ENCODE assay signal across 10 mouse cellular contexts in the genomic region with DNA sequence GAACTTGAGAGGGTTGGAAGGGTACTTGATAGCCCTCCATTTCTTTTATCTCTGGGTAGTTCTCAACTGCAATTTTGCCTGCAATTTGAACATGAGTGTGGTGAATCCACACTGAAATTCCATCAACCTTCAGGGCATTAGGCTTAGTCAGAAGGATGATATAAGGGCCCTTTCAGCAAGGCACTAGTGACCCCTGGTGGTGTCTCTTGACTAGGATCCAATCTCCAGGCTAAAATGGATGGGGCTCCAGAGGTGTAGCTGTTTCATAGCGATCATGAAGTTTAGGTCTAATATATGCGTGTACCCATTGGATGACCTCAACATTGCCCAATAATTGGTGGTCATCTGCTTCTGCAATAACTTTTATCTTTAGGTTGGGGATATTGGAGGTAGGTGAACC.
A peak's percentile ranks its signal among the peaks of the same experiment; 100 is the strongest.
DNase-seq lines count a peak whose midpoint lies in the region; ATAC-seq and TF ChIP-seq lines count a peak whose summit lies in the region.
"Had no signal": no experiment of that assay in that cellular context is flagged by ENCODE, and none has a peak within 500 bp of the region (broad histone marks: within the 10 kb centered on the region; RNA-seq: fewer than 3 reads in every experiment).

No protein-coding gene starts in this region.

- no peaks in the 10 kb centered on the region for H3K27me3 ChIP-seq in heart, adult 2 months (ENCODE audit: control insufficient read depth, insufficient read depth, low read length)
- no peaks in the 10 kb centered on the region for H3K27me3 ChIP-seq in heart, embryonic 11.5 days (ENCODE audit: control insufficient read depth, insufficient read depth, low read length)
- no peaks in the 10 kb centered on the region for H3K27me3 ChIP-seq in midbrain, embryonic 12.5 days
- no peaks in the 10 kb centered on the region for H3K27me3 ChIP-seq in midbrain, embryonic 13.5 days
- H3K27me3 ChIP-seq in stomach, postnatal 0 days (ENCODE audit: control insufficient read depth, insufficient read depth, low read length): no peaks in the 10 kb centered on the region
- H3K27me3 ChIP-seq: liver, embryonic 15.5 days had no signal

- peak; percentile 52 for TF ChIP-seq CTCF in heart, adult 2 months (IDR thresholded peaks at IDR 0.05)
- peak; percentile 58 for TF ChIP-seq CTCF in stomach, postnatal 0 days (IDR thresholded peaks at IDR 0.05; ENCODE audit: low read depth)

- whole genome bisulfite sequencing in heart, adult 2 months: 70% methylated on average over 2 of the region's 2 CpGs
- 66% methylated on average over 2 of the region's 2 CpGs for WGBS in heart, embryonic 11.5 days (ENCODE audit: insufficient replicate concordance)
- 88% methylated on average over 2 of the region's 2 CpGs for WGBS in midbrain, embryonic 12.5 days
- WGBS in midbrain, embryonic 13.5 days: 84% methylated on average over 2 of the region's 2 CpGs
- 65% methylated on average over 2 of the region's 2 CpGs for WGBS in stomach, postnatal 0 days

- no peak for ATAC-seq in heart, embryonic 11.5 days (replicated peaks; ENCODE audit: insufficient number of reproducible peaks, low FRiP score, low TSS enrichment)
- peak; percentile 60; the same call in 1 of the 2 replicates for ATAC-seq in midbrain, embryonic 12.5 days (ENCODE audit: low FRiP score, low read depth)
- no peak for ATAC-seq in midbrain, embryonic 13.5 days
- no peak for ATAC-seq in stomach, postnatal 0 days (ENCODE audit: low FRiP score, low TSS enrichment)

- no peaks in the 10 kb centered on the region for H3K9me3 ChIP-seq in heart, embryonic 11.5 days (replicated peaks; ENCODE audit: control insufficient read depth, low read length)
- H3K9me3 ChIP-seq in midbrain, embryonic 12.5 days: no peaks in the 10 kb centered on the region
- no peaks in the 10 kb centered on the region for H3K9me3 ChIP-seq in midbrain, embryonic 13.5 days
- H3K9me3 ChIP-seq in stomach, postnatal 0 days (ENCODE audit: control insufficient read depth, low read length): no peaks in the 10 kb centered on the region
- H3K9me3 ChIP-seq: liver, embryonic 15.5 days had no signal

- no peak overlapping the region for H3K27ac ChIP-seq in heart, adult 2 months
- H3K27ac ChIP-seq in heart, embryonic 11.5 days (ENCODE audit: low read depth, low read length): no peak overlapping the region
- no peak overlapping the region for H3K27ac ChIP-seq in midbrain, embryonic 12.5 days (replicated peaks)
- no peak overlapping the region for H3K27ac ChIP-seq in midbrain, embryonic 13.5 days
- H3K27ac ChIP-seq in stomach, postnatal 0 days (replicated peaks): no peak overlapping the region
- H3K27ac ChIP-seq: liver, embryonic 15.5 days had no signal

- no peak overlapping the region for H3K9ac ChIP-seq in heart, adult 2 months (ENCODE audit: low read depth, low read length)
- no peak overlapping the region for H3K9ac ChIP-seq in heart, embryonic 11.5 days (ENCODE audit: low read depth, low read length)
- H3K9ac ChIP-seq in midbrain, embryonic 12.5 days (replicated peaks): no peak overlapping the region
- no peak overlapping the region for H3K9ac ChIP-seq in midbrain, embryonic 13.5 days (replicated peaks)
- H3K9ac ChIP-seq in stomach, postnatal 0 days (ENCODE audit: low read length): no peak overlapping the region
- H3K9ac ChIP-seq: liver, embryonic 15.5 days had no signal

- H3K79me2 ChIP-seq in heart, adult 2 months (replicated peaks; ENCODE audit: control insufficient read depth, insufficient read depth, low read length): no peaks in the 10 kb centered on the region

- no peaks in the 10 kb centered on the region for H3K4me1 ChIP-seq in heart, adult 2 months (ENCODE audit: control insufficient read depth, insufficient read depth, low read length)
- no peaks in the 10 kb centered on the region for H3K4me1 ChIP-seq in heart, embryonic 11.5 days (ENCODE audit: control insufficient read depth, insufficient read depth, low read length)
- H3K4me1 ChIP-seq in midbrain, embryonic 12.5 days: no peaks in the 10 kb centered on the region
- H3K4me1 ChIP-seq in midbrain, embryonic 13.5 days (replicated peaks): no peaks in the 10 kb centered on the region
- no peaks in the 10 kb centered on the region for H3K4me1 ChIP-seq in stomach, postnatal 0 days (replicated peaks; ENCODE audit: control insufficient read depth, insufficient read depth)
- H3K4me1 ChIP-seq: liver, embryonic 15.5 days had no signal

- H3K4me2 ChIP-seq in heart, embryonic 11.5 days: no peak overlapping the region
- no peak overlapping the region for H3K4me2 ChIP-seq in midbrain, embryonic 12.5 days (replicated peaks)
- no peak overlapping the region for H3K4me2 ChIP-seq in midbrain, embryonic 13.5 days (replicated peaks)
- no peak overlapping the region for H3K4me2 ChIP-seq in stomach, postnatal 0 days (replicated peaks; ENCODE audit: low read depth)
- H3K4me2 ChIP-seq: liver, embryonic 15.5 days had no signal

- no peaks in the 10 kb centered on the region for H3K36me3 ChIP-seq in heart, adult 2 months (ENCODE audit: control insufficient read depth, insufficient read depth, low read length)
- no peaks in the 10 kb centered on the region for H3K36me3 ChIP-seq in heart, embryonic 11.5 days (ENCODE audit: control insufficient read depth, insufficient read depth, low read length)
- no peaks in the 10 kb centered on the region for H3K36me3 ChIP-seq in midbrain, embryonic 12.5 days
- H3K36me3 ChIP-seq in midbrain, embryonic 13.5 days: no peaks in the 10 kb centered on the region
- H3K36me3 ChIP-seq in stomach, postnatal 0 days (ENCODE audit: control insufficient read depth, insufficient read depth, low read length): no peaks in the 10 kb centered on the region
- H3K36me3 ChIP-seq: liver, embryonic 15.5 days had no signal

- no peak for TF ChIP-seq EP300 in heart, adult 2 months (IDR thresholded peaks at IDR 0.05; ENCODE audit: insufficient read depth, low read depth, low read length)
- no peak for TF ChIP-seq EP300 in stomach, postnatal 0 days (optimal IDR thresholded peaks at IDR 0.05)

- DNase-seq in heart, adult 2 months: no peak
- peak; percentile 34 for DNase-seq in R1 (ENCODE audit: low read depth, low spot score)
- no peak for DNase-seq in stomach, postnatal 0 days (ENCODE audit: low spot score)
- DNase-seq in right cerebral cortex, postnatal 36 days (ENCODE audit: low spot score in 2 of 2): no peak
- DNase-seq: right cerebral cortex, postnatal 14 days; thymus, postnatal 14 days had no signal

- intact Hi-C loops in heart, adult 2 months (cut with DNase I): loop anchor here (5.0 kb wide), 1 partner anchor 1190 kb away; no protein-coding TSS in a partner anchor

- no peak overlapping the region for H3K4me3 ChIP-seq in heart, adult 2 months
- no peak overlapping the region for H3K4me3 ChIP-seq in heart, embryonic 11.5 days (ENCODE audit: low read depth, low read length)
- no peak overlapping the region for H3K4me3 ChIP-seq in midbrain, embryonic 12.5 days
- H3K4me3 ChIP-seq in midbrain, embryonic 13.5 days (replicated peaks): no peak overlapping the region
- H3K4me3 ChIP-seq in stomach, postnatal 0 days (ENCODE audit: low read depth, low read length): no peak overlapping the region
- H3K4me3 ChIP-seq: liver, embryonic 15.5 days had no signal

- TF ChIP-seq POLR2A in heart, adult 2 months (IDR thresholded peaks at IDR 0.05; ENCODE audit: insufficient read depth, low read depth, low read length): no peak
